Mouse (Mus musculus) cerebellum, adult 9-11 months (tissue): ENCODE data around the gene Sh3bgrl2.

ENCODE experiments used
- DNase-seq: peaks from one replicate; pipeline ENCODE4 v3.0.0; 2022

Sh3bgrl2 gene

GRCm38 (mm10) chr9:83591848-83592456 lies 43.8 kb downstream of the Sh3bgrl2 start:
- no peak for DNase-seq

GRCm38 (mm10) chr9:83593811-83594210 lies 45.7 kb downstream of the Sh3bgrl2 start:
- no peak for DNase-seq

GRCm38 (mm10) chr9:83596132-83596531 lies 48.0 kb downstream of the Sh3bgrl2 start:
- no peak for DNase-seq

GRCm38 (mm10) chr9:83596646-83597481 lies 48.7 kb downstream of the Sh3bgrl2 start:
- DNase-seq, result no peak

GRCm38 (mm10) chr9:83598047-83598446 lies 49.9 kb downstream of the Sh3bgrl2 start:
- DNase-seq, result no peak

- peak; percentile 31 for DNase-seq
These were observed 51.4 kb downstream of the Sh3bgrl2 start for GRCm38 (mm10) chr9:83599505-83599904.

GRCm38 (mm10) chr9:83600286-83601048 lies 52.3 kb downstream of the Sh3bgrl2 start:
- peak; percentile 79 for DNase-seq

- DNase-seq, result no peak
These were observed 54.1 kb downstream of the Sh3bgrl2 start for GRCm38 (mm10) chr9:83602176-83602770.

GRCm38 (mm10) chr9:83603159-83603558 lies 55.0 kb downstream of the Sh3bgrl2 start:
- DNase-seq, result no peak

- no peak for DNase-seq
These were observed 57.9 kb downstream of the Sh3bgrl2 start for GRCm38 (mm10) chr9:83605886-83606640.

- DNase-seq, result no peak
These were observed 60.0 kb downstream of the Sh3bgrl2 start for GRCm38 (mm10) chr9:83608135-83608534.

- peak; percentile 77 for DNase-seq
These were observed 61.5 kb downstream of the Sh3bgrl2 start for GRCm38 (mm10) chr9:83609422-83610297.

- no peak for DNase-seq
These were observed 67.9 kb downstream of the Sh3bgrl2 start for GRCm38 (mm10) chr9:83615912-83616585.

- no peak for DNase-seq
These were observed 68.5 kb downstream of the Sh3bgrl2 start for GRCm38 (mm10) chr9:83616586-83617081.

- DNase-seq, result no peak
These were observed 75.3 kb downstream of the Sh3bgrl2 start for GRCm38 (mm10) chr9:83623455-83623854.

GRCm38 (mm10) chr9:83624193-83624592 lies 76.1 kb downstream of the Sh3bgrl2 start:
- no peak for DNase-seq

GRCm38 (mm10) chr9:83625085-83625484 lies 77.0 kb downstream of the Sh3bgrl2 start:
- DNase-seq, result no peak

GRCm38 (mm10) chr9:83628669-83629612 lies 80.8 kb downstream of the Sh3bgrl2 start:
- DNase-seq, result no peak

- DNase-seq, result no peak
These were observed 82.2 kb downstream of the Sh3bgrl2 start for GRCm38 (mm10) chr9:83630341-83630740.
